Mouse (Mus musculus) kidney, postnatal 0 days (tissue): Measurements from ENCODE around the gene Rec8. TPM values are rescaled to one million over a fixed set of nuclear protein-coding genes. Genes with fewer than 3 reads are reported as not detected.

Experiments used
- ATAC-seq: fragments of 200-750 bp; cut with Nextera tagmentation; replicated peaks from 2 replicates; pipeline ENCODE4 v1.8.0; 2017; ENCODE audit warnings: low read depth, moderate number of reproducible peaks, moderate TSS enrichment, moderate library complexity; ENCODE audit not compliant: low FRiP score
- DNase-seq: peaks from one replicate; pipeline ENCODE4 v3.0.0-alpha.2; 2016; ENCODE audit warnings: low spot score
- H3K27ac ChIP-seq: fragments of 300-500 bp; sonication (generic); 2 replicates; pipeline ENCODE4 v1.5.1; 2014; ENCODE audit warnings: mild to moderate bottlenecking
- H3K27me3 ChIP-seq: fragments of 300-500 bp; sonication (generic); 2 replicates; pipeline ENCODE4 v1.6.1; 2014; ENCODE audit warnings: low read length, mixed read lengths; ENCODE audit not compliant: insufficient read depth
- H3K36me3 ChIP-seq: fragments of 300-500 bp; sonication (generic); 2 replicates; pipeline ENCODE4 v1.6.1; 2014; ENCODE audit warnings: low read length, mixed read lengths; ENCODE audit not compliant: insufficient read depth
- H3K4me1 ChIP-seq: fragments of 300-500 bp; sonication (generic); replicated peaks from 2 replicates; pipeline ENCODE4 v1.6.1; 2014; ENCODE audit warnings: antibody characterized with exemption, low read length, mixed read lengths; ENCODE audit not compliant: insufficient read depth
- H3K4me2 ChIP-seq: fragments of 300-500 bp; sonication (generic); 2 replicates; pipeline ENCODE4 v1.6.1; 2014; ENCODE audit warnings: mild to moderate bottlenecking, low read length, moderate library complexity, mixed read lengths
- H3K4me3 ChIP-seq: fragments of 300-500 bp; sonication (generic); replicated peaks from 2 replicates; pipeline ENCODE4 v1.5.1; 2014; ENCODE audit warnings: low read depth, low read length
- H3K9ac ChIP-seq: fragments of 300-500 bp; sonication (generic); 2 replicates; pipeline ENCODE4 v1.6.1; 2014; ENCODE audit warnings: low read depth, low read length
- H3K9me3 ChIP-seq: fragments of 300-500 bp; sonication (generic); replicated peaks from 2 replicates; pipeline ENCODE4 v1.6.1; 2016; ENCODE audit warnings: low read length, inconsistent platforms, mixed read lengths
- CTCF ChIP-seq: IDR thresholded peaks from 2 replicates; pipeline ENCODE4 v1.5.1; 2016; ENCODE audit warnings: antibody characterized with exemption, low read depth, mild to moderate bottlenecking, moderate library complexity
- WGBS: fragments of 180-500 bp; shearing (Covaris S2); extraction: QIAGEN DNeasy Blood & Tissue Kit; methylation state at CpG from one replicate; pipeline ENCODE4 v1.1.7; 2014; 5-methylcytosine and 5-hydroxymethylcytosine counted together
- polyA plus RNA-seq: library from polyadenylated mRNA; unstranded; fragments of >200 nt; fragmentation: Nextera tagmentation; extraction: Ambion mirVana; gene quantifications from 2 replicates; pipeline ENCODE4 v1.2.1, GENCODE M21; 2015

The Rec8 gene
- polyA plus RNA-seq, 1 experiment from 2014 or later: 12.7 TPM

DNA sequence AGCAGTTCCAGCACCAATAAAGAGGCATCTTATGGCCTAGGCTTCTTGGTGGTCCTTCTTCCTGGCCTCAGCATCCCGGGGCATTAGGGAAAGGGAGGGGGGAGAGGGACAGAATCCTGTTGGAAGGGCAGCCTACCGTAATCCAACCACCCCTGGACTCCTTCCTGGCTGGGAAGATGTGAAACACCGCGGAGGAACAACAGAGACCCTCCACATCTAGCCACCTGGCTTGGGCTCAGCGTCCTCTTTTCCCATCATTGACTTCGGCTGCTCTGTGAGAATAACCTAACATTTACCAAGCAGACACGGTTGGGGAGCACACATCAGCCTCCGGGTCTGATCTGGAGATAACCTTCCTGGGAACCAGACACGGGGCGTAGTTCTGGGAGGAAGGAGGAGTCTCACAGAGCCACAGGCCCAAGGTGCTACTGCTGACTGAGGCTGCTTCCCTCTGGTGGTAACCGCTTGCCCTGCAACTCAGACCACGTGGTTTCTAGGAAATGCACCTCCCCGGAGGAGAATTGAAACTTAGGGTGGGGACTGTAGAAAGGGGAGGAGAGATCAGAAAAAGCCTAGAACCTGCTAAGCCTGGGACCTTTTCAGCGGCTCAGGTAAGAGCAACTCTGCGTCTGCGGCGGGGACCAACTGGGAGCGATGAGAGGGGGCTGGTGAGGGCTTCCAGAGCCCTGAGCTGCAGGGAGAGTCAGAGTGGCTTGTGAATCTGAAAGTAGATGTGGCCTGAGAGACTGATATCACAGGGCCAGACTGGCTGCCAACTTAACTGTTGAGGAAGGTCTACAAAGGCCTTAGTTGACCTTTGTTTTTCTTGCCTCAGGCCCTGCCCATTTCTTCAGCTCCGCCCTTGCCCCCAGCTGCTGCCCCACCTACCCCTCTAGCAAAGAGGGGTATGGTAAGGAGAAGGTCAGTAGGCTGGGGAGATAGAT lies 13.9 kb upstream of the Rec8 start:
- peak overlapping the region; percentile 47 for H3K4me3 ChIP-seq
- TF ChIP-seq CTCF: peak; percentile 99
- H3K4me1 ChIP-seq: peaks cover 13% of the 10 kb centered on the region
- H3K27ac ChIP-seq: peak overlapping the region; percentile 87
- H3K9ac ChIP-seq: peak overlapping the region; percentile 60
- H3K36me3 ChIP-seq: peaks cover 53% of the 10 kb centered on the region
- ATAC-seq (peak; percentile 92), DNase-seq (peak; percentile 98)
- 9% methylated on average over 19 of the region's 19 CpGs for WGBS
- H3K9me3 ChIP-seq: no peaks in the 10 kb centered on the region
- no peaks in the 10 kb centered on the region for H3K27me3 ChIP-seq
- peak overlapping the region; percentile 71 for H3K4me2 ChIP-seq

DNA sequence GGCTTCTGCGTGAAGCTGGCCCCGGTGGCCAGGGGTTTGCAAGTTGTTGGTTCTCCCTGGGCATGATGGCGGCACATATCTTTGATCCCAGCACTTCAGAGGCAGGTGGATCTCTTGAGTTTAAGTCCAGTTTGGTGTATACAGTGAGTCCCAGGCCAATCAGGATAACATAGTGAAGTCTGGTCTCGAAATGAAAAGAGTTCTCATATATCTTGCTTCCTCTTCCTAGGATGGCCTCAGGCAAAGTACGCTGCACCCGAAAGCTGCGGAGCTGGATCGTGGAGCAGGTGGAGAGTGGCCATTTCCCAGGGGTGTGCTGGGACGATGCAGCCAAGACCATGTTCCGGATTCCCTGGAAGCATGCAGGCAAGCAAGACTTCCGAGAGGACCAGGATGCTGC lies 13.0 kb upstream of the Rec8 start:
- peak overlapping the region; percentile 47 for H3K4me3 ChIP-seq
- TF ChIP-seq CTCF: no peak
- no peak for ATAC-seq
- peak overlapping the region; percentile 71 for H3K4me2 ChIP-seq
- WGBS: 84% methylated on average over 11 of the region's 11 CpGs
- peaks cover 13% of the 10 kb centered on the region for H3K4me1 ChIP-seq
- no peak for DNase-seq
- no peaks in the 10 kb centered on the region for H3K27me3 ChIP-seq
- peak overlapping the region; percentile 87 for H3K27ac ChIP-seq
- peaks cover 54% of the 10 kb centered on the region for H3K36me3 ChIP-seq
- peak overlapping the region; percentile 60; the same call in 1 of the 2 replicates for H3K9ac ChIP-seq
- H3K9me3 ChIP-seq: no peaks in the 10 kb centered on the region

DNA sequence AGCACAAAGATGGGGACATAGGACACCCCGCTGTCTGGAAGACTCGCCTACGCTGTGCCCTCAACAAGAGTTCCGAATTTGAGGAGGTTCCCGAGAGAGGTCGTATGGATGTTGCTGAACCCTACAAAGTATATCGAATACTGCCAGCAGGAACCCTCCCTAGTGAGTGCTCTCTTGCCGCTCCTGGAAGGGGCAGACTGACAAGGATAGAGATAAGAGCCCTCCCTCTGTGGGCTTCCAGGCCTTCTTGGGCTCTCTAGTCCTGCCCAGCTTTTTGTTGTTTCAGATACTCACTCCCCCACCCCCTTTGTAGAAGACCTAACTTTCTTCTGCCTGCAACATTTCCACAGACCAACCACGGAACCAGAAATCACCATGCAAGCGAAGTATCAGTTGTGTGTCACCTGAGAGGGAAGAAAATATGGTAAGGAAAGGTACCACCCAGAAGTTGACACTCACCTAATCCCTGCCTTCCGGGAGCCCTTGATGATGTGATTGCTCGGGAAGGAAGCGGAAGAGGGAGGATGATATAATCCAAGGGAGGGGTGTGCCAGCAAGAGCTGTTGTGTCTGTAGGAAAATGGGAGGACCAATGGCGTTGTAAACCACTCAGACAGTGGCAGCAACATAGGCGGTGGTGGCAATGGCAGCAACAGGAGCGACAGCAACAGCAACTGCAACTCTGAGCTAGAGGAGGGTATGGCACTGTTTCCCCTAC lies 11.9 kb upstream of the Rec8 start:
- ATAC-seq (no peak), DNase-seq (no peak)
- Histone ChIP-seq H3K27ac (no peak overlapping the region), H3K36me3 (peaks cover 52% of the 10 kb centered on the region), H3K27me3 (no peaks in the 10 kb centered on the region), H3K4me1 (peaks cover 13% of the 10 kb centered on the region), H3K9me3 (no peaks in the 10 kb centered on the region), H3K4me2 (no peak overlapping the region), H3K9ac (no peak overlapping the region), H3K4me3 (no peak overlapping the region)
- no peak for TF ChIP-seq CTCF
- WGBS: 93% methylated on average over 16 of the region's 16 CpGs

DNA sequence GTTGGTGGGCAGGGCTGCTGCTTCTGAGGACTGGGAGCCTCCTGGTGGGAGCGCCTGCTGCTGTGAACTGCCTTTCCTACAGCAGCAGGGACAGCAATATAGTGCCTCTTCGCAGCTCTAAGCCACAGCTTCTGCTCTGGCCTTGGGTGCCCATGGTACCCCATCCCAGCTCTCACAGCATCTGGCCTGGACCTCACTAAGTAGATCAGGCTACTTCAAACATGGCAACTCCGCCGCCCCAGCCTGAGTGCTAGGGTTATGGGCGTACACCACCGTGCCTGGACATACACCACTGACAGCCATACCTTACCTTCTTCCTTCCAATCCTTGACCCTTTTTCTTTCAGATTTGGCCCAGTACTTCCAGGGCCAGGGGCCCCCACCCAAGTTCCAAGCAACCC lies 9.5 kb upstream of the Rec8 start:
- no peaks in the 10 kb centered on the region for H3K27me3 ChIP-seq
- no peak overlapping the region for H3K27ac ChIP-seq

DNA sequence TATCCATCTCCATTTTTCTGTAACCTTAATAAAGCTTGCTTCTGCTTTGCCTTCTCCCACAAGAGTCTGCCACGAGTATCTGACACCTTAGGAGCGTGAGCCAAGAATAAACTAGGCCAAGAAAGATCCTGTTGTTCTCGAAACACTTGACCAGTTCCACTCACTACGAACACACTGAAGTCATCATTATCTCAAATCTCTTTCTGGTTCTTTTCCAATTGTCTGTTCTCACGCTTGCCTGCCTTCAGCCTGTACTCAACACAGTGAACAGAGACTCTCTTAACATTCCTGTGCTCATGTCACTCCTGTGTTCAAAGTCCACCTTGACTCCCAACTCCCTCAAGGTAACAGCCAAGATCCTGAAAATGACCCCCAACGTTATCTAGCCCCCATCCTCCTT lies 4.5 kb upstream of the Rec8 start:
- Histone ChIP-seq H3K4me1 (no peaks in the 10 kb centered on the region), H3K27ac (no peak overlapping the region), H3K27me3 (no peaks in the 10 kb centered on the region), H3K4me3 (no peak overlapping the region), H3K4me2 (no peak overlapping the region), H3K36me3 (peaks cover 21% of the 10 kb centered on the region), H3K9me3 (no peaks in the 10 kb centered on the region), H3K9ac (no peak overlapping the region)
- peak; percentile 3 for DNase-seq
- no peak for ATAC-seq
- no peak for TF ChIP-seq CTCF
- WGBS: 54% methylated on average over 6 of the region's 6 CpGs

More for the DNA sequence above, 9.5 kb upstream of the Rec8 start:
- Histone ChIP-seq H3K4me3 (no peak overlapping the region), H3K4me1 (peaks cover 8% of the 10 kb centered on the region), H3K4me2 (no peak overlapping the region), H3K9ac (no peak overlapping the region), H3K9me3 (no peaks in the 10 kb centered on the region), H3K36me3 (peaks cover 36% of the 10 kb centered on the region)
- ATAC-seq (no peak), DNase-seq (no peak)
- no peak for TF ChIP-seq CTCF
- 93% methylated on average over 6 of the region's 6 CpGs for WGBS

DNA sequence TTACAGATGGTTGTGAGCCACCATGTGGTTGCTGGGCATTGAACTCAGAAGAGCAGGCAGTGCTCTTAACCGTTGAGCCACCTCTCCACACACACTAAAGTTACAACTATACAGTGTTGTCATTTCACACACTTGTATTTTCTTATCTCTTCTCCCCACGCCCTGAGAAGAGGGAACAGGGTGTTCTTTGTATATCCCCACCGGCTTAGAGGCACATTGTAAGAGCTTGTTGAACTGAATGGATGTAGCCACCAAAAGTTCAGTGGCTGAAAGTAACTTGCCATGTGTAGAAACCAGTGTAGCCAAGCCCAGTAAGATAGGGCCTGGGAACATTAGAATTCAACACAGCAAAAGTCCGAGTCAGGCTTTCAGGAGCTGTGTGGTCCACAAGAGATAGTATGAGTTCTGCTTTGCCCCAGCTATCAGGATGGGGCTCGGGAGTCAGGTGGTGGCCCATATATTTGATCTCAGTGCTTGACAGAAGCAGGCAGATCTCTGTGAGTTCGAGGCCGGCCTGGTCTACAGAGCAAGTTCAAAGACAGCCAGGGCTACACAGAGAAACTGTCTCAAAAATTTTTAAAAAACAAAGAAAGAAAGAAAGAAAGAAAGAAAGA lies 3.2 kb upstream of the Rec8 start:
- no peak overlapping the region for H3K27ac ChIP-seq
- H3K36me3 ChIP-seq: peaks cover 9% of the 10 kb centered on the region; the same call in 1 of the 2 replicates
- TF ChIP-seq CTCF: no peak
- H3K4me1 ChIP-seq: no peaks in the 10 kb centered on the region
- H3K4me2 ChIP-seq: no peak overlapping the region
- H3K9ac ChIP-seq: no peak overlapping the region
- 87% methylated on average over 7 of the region's 7 CpGs for WGBS
- no peak for ATAC-seq
- no peaks in the 10 kb centered on the region for H3K9me3 ChIP-seq
- no peak for DNase-seq
- no peaks in the 10 kb centered on the region for H3K27me3 ChIP-seq
- H3K4me3 ChIP-seq: no peak overlapping the region
